Mouse (Mus musculus) lung, adult 2 months (tissue): ENCODE results near the gene Ift74.

Experiments
- CTCF ChIP-seq: fragments of 200-500 bp; IDR thresholded peaks from 2 replicates; pipeline ENCODE4 v1.5.1; 2011; ENCODE audit warnings: mild to moderate bottlenecking, low read length, control low read depth; ENCODE audit not compliant: insufficient read depth
- POLR2A ChIP-seq: fragments of 200-500 bp; IDR thresholded peaks from 2 replicates; pipeline ENCODE4 v1.6.1; 2011; ENCODE audit warnings: low read depth, mild to moderate bottlenecking, control low read depth, low read length, borderline replicate concordance; ENCODE audit errors: extremely low read depth

DNA sequence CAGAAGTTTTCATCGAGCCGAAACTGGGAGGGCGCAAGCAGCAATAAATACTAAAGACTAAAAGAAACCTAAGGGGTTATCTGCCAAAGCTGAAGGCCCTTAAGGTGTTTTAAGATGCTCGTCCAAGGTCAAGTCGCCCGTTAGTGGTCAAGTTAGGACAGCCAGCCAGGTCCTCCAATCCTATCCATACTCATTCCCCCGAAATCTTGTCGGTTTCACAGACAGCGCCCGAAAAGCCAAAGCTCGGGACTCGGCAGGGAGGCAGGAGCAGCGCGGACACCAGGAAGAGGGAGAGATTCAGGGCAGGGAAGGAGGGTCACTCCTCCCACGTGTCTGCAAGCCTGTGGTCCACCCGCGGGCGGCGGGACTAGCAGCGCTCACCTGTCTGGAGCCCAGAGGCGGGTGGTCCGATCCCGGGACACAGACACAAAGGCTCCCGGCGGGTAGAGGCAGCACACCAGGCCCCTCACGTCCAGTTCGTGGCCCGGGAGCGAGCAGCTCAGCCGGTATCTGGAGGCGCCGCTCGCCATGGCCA, 11.7 kb upstream of the Ift74 start:
- TF ChIP-seq CTCF = no peak
- TF ChIP-seq POLR2A = no peak
